Mouse (Mus musculus) urinary bladder, postnatal 4 days (tissue): ENCODE measurements around the gene Zfyve16.

Experiments
- DNase-seq, 2 experiments: peaks; one replicate each; pipeline ENCODE4 v3.0.0; 2021 to 2022; ENCODE audit warnings: low spot score in 2 of 2

The Zfyve16 gene

GRCm38 (mm10) chr13:92467891-92468290 is 62.8 kb downstream of the Zfyve16 start:
- no peak for DNase-seq

DNA sequence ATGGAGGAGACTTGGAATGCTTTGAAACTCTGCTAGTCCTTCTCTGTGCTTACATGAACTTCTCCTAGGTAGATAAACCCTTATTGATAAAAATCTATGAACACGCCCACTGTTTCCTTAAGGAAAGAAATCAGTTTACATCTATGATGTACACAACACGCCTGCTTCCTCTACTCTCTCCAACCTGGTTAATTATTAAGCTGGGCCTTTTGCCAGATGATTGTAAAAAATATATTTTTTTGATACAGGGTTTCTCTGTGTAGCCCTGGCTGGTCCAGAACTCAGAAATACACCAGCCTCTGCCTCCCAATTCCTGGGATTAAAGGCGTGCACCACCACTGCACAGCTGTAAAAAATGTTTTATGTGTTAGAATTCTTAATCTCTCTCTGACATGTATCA is 66.0 kb downstream of the Zfyve16 start:
- no peak for DNase-seq

GRCm38 (mm10) chr13:92446872-92447271 is 83.8 kb downstream of the Zfyve16 start:
- no peak for DNase-seq

DNA sequence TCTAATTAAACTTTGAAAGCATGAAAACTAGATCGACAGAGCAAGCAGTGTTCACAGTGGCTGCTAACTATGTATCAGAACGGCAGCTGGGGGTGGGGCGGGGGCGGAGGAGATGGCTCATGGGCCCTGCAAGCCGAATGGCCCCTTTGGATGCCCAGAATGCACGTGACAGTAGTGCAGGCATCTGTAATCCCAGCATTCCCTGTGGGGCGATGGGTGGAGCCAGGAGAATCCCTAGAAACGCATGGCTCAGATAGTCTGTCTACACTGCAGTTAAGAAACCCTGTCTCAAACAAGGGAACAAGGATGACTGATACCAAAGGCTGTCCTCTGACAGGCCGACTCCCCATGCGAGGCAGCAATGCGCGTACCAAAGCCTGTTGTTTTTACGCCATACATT is 90.4 kb downstream of the Zfyve16 start:
- no peak for DNase-seq

- DNase-seq: no peak
These were observed 92.0 kb downstream of the Zfyve16 start for GRCm38 (mm10) chr13:92438656-92439055.
